Mouse (Mus musculus): ENCODE measurements around the gene BC029722. TPM values are rescaled to one million over a fixed set of nuclear protein-coding genes. Genes with fewer than 3 reads are reported as not detected.

Gene BC029722
- total RNA-seq, 2 experiments from 2014 or later, result 51.4 to 57.4 TPM

DNA sequence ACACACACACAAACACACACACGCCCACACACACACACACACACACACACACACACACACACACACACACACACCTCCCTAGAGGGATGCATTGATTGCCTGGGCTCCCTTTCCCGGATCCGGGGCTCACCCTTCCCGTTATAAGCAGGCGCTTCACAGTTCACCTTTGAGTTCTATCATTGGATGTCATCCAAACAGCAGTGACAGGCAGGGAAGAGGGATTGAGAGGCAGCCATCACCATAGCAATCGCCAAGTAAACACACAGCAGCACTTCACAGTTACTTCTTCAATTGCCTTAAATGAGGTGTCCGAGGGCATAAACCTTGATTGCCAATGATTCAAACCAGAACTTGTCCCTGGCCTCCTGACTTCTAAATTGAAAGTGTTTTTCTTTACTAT, 40.2 kb downstream of the BC029722 start:
- DNase-seq, result no peak

DNA sequence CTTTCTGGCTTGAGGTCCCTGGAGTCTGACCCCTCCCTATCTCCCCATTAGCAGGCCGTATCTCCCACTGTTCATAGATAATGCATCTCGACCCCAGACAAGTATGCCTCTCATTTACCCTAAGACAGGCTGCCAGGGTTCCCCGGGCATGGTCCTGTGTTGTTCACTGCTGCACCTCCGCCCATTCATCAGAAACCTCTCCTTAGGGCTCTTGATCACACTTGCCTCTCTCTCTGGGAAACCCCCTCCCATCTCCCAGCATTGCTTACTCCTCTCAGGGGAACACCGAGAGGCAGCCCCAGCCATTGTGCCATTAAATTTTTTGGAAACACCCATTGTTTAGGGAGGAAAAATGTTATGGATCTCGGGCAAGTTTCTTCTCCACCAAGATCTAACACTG, 41.2 kb downstream of the BC029722 start:
- DNase-seq, result no peak

DNA sequence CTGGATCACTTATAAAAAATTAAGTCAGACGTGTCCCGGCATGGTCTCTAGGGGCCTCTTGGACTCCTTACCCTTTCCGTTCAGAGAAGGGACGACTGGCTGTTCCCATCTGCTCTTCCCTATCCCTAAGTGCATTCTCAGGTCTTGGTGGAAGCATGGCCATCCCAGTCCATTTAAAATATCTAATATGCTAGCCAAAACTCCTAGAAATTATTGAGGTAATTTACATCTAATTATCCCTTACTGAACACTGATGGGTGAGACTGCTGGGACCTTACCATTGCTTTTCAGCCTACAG, 41.6 kb downstream of the BC029722 start:
- DNase-seq, result no peak

DNA sequence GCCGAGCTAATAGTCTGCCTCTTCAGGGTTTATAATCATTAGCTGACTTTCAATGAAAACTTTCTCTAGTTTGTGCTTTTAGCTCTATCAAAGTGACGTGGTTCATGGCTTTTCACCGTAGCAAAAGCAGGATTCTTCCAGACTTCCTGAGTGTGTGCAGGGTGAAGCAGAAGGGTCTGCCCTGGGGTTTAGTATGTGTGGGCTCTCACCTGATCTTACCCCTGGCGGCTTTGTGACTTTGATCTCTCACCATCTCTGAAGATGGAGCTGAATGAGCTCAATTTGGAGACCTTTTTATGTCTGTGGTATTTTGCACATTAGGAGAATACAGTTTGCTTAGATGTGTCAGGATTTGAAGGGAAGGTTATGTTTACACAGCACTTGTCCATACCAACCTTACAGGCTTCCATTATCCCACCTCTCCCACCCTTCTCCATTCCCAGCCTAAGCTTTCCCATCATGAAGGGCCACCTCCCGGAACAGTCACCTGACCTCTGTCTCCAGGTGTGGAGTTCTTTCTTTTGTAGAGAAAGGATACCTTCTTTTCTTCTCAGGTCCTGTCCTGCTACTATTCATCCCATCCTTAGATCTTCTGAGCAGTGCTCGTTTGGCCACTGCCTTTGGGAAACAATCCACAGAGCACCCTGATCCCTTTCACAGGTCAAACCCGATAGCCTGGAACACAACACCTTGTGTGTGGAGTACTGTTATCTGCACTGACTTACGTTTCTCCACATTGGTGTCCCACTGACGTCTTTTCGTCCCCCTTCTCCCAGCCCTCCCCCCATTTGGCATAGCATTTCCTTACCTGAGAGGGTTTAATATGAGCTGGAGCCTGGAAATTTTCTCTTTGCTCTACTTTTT, 42.2 kb downstream of the BC029722 start:
- no peak for DNase-seq

DNA sequence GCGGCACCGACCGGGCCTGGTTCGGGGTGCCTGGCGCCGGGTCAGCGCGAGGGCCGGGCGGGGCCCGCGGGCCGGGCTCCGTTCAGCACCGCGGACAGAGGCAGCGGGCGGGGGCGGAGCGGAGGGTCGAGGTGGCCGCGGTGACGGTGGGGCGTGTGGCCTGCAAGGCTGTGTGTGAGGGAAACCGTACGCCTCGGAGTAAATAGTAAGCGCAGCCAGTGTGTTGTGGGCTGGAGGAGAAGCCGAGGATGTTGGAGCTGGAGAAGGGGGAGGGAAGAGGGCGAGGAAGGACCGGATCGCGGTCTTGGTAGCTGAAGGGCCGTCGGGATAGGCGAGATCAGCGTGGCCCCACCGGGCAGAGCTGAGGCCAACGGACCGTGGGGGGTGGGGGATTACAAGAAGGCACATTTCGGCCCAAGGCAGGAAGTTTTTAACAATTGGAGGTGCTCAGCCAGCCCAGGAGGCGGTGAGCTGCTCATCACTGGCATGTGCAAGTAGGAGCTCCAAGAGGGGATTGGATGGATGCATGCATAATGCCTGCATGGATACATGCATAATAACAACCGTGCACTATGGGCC, 43.5 kb downstream of the BC029722 start:
- DNase-seq, result peak; percentile 37 to 48

DNA sequence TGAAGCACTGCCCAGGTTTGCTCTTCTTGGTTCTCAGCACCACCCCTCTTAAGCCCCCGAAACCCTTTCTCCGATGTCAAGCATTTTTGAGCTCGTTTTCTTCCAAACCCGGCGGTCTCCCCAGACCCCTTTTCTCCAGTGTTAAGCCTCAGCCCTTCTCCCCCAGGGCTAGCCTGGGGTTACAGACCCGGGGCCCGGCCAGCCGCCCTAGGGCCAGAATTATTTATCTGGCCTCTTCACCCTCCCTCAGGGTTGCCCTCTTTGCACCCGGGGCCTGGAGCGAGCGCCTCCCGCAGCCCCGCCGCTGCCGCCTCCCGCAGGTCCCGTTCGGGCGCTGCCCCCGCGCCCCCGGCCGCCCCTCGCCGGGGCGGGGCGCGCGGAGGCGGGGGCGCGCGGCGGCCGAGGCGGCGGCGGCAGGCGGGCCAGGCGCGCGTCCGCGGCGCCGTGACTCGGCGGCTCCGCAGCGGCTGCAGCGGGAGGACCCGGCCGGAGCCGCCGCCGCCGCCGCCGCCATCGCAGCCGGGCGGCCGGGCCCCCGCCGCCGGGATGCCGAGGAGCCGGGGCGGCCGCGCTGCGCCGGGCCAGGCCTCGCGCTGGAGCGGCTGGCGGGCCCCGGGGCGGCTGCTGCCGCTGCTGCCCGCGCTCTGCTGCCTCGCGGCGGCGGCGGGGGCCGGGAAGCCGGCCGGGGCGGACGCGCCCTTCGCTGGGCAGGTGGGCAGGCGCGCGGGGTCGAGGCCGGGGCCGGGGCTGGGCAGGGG, 44.1 kb downstream of the BC029722 start, which contains the start of gene Mmp24:
Mmp24 (plus strand) TSS at position 416 of the 758 bp plus-strand sequence.
- DNase-seq, result no peak

DNA sequence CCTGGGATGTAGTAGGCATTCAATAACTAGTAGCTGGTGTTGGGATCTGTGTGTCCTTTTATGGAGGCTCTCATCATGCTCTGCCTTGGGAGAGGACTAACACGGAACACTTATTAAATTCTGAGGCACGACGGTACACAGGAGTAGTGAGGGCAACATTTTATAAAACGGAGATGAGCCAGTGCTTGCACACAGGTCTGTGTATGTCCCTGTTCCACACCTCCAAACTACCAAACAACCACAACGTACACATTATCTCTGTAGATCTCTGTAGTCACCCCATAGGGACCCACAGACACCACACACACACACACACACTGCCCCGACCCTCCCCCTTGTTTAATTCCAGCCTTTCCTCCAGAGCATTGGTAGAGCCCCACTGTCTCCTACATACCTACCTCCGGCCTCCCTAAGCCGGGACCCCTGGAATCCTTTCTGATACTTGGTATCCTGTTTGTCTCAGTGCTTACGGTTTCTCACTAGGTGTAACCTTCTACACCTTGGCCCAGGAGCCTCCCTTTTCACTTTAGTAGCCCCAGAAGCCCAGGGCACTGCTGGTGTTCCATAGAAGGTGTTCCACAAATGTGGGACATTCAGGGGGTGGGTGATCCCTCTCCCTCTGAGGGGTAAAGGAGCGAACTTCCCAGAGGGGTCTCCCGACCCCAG, 44.8 kb downstream of the BC029722 start:
- DNase-seq, result no peak

DNA sequence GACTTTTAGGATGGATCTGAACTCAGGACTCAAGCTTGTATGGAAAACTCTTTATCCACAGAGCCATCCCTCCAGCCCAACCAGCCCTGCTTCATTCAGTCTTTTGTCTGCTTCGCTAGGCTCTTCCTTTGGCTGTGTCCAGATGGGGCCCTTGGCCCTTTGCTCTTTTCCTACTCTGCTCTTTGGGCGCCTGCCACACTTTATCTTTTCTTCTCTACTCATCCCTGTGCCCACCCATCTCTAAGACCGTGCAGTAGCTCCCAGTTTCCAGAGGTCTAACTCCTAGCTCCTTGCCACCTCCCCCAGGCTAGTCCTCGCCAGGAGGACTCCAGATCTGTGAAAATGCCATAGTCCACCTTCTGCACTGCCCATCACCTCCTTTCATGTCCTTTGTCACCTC, 45.6 kb downstream of the BC029722 start:
- no peak for DNase-seq

Other genes starting within 250 kb of the BC029722 start
- 10 to 100 TPM; 24.7 to 26.9 TPM for gene Gss, start 226.6 kb downstream of the BC029722 start, total RNA-seq (2021)
- 1 to 10 TPM; 3.3 to 5.3 TPM for gene Myh7b, start 208.2 kb downstream of the BC029722 start, total RNA-seq (2021)
- gene Trpc4ap, start 127.0 kb downstream of the BC029722 start, total RNA-seq (2021), result 100 to 1,000 TPM; 154 to 160 TPM
- gene Edem2, start 90.0 kb downstream of the BC029722 start, total RNA-seq (2021), result 10 to 100 TPM; 21.7 to 25.0 TPM
- gene Gm17581, start 83.6 kb downstream of the BC029722 start, total RNA-seq (2021), result not detected
- 1 to 10 TPM in 1 of 2 experiments, under 1 TPM in 1; 0.63 to 1.3 TPM for gene Procr, start 68.3 kb downstream of the BC029722 start, total RNA-seq (2021)
- 10 to 100 TPM; 42.0 to 46.5 TPM for gene Mmp24, start 44.1 kb downstream of the BC029722 start, total RNA-seq (2021)
- gene Eif6, start 7.5 kb upstream of the BC029722 start, total RNA-seq (2021), result 10 to 100 TPM; 65.8 to 74.3 TPM
- gene Fam83c, start 15.4 kb upstream of the BC029722 start, total RNA-seq (2021), result not detected
- 10 to 100 TPM; 76.9 to 81.8 TPM for gene Uqcc1, start 110.9 kb upstream of the BC029722 start, total RNA-seq (2021)
- not detected for gene Gm15557, start 121.3 kb upstream of the BC029722 start, total RNA-seq (2021)
- gene Gdf5, start 125.9 kb upstream of the BC029722 start, total RNA-seq (2021), result not detected
- gene Cep250, start 137.0 kb upstream of the BC029722 start, total RNA-seq (2021), result 10 to 100 TPM; 20.1 to 21.5 TPM
- gene 6430550D23Rik, start 188.6 kb upstream of the BC029722 start, total RNA-seq (2021), result 1 to 10 TPM; 1.6 to 2.0 TPM
- 100 to 1,000 TPM; 181 to 202 TPM for gene Ergic3, start 188.6 kb upstream of the BC029722 start, total RNA-seq (2021)
- gene Fer1l4, start 233.5 kb upstream of the BC029722 start, total RNA-seq (2021), result not detected
- 1 to 10 TPM; 3.0 to 3.4 TPM for gene Spag4, start 245.7 kb upstream of the BC029722 start, total RNA-seq (2021)

All from layer of hippocampus, postnatal 36 days (tissue).